Mouse (Mus musculus) thymus, postnatal 25 days (tissue): ENCODE results near the gene Kat2b.
A peak's percentile ranks its signal among the peaks of the same experiment; 100 is the strongest.
"Not testable (repeated sequence)": the region's sequence is repeated elsewhere in the genome, so short reads cannot be mapped to it uniquely, and the experiment has no call there.

Experiments
- DNase-seq: peaks from one replicate; pipeline ENCODE4 v3.0.0; 2022

The Kat2b gene

DNA sequence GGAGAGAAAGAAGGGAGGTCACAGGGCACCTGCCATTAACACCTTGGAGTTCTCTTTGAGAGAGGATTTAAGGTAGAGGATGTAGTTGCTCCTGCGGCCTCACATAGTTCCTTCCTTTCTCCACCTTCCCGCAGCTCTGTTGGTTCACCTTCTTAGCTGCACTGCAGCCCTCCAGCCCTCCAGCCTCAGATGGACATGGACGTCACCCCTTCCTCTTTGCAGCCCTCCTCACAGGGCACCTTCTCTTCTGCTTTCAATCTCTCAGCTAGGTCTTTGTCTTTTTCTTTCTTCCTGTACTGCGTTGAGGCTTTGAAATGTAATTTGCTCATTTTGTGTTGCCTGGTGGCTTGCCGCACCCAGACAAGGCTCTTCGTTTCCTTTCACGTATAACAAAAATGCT lies 36.6 kb downstream of the Kat2b start:
- not testable (repeated sequence) for DNase-seq

GRCm38 (mm10) chr17:53606082-53606481 lies 39.4 kb downstream of the Kat2b start:
- not testable (repeated sequence) for DNase-seq

DNA sequence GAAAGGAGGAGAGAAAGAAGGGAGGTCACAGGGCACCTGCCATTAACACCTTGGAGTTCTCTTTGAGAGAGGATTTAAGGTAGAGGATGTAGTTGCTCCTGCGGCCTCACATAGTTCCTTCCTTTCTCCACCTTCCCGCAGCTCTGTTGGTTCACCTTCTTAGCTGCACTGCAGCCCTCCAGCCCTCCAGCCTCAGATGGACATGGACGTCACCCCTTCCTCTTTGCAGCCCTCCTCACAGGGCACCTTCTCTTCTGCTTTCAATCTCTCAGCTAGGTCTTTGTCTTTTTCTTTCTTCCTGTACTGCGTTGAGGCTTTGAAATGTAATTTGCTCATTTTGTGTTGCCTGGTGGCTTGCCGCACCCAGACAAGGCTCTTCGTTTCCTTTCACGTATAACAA lies 42.3 kb downstream of the Kat2b start:
- not testable (repeated sequence) for DNase-seq

DNA sequence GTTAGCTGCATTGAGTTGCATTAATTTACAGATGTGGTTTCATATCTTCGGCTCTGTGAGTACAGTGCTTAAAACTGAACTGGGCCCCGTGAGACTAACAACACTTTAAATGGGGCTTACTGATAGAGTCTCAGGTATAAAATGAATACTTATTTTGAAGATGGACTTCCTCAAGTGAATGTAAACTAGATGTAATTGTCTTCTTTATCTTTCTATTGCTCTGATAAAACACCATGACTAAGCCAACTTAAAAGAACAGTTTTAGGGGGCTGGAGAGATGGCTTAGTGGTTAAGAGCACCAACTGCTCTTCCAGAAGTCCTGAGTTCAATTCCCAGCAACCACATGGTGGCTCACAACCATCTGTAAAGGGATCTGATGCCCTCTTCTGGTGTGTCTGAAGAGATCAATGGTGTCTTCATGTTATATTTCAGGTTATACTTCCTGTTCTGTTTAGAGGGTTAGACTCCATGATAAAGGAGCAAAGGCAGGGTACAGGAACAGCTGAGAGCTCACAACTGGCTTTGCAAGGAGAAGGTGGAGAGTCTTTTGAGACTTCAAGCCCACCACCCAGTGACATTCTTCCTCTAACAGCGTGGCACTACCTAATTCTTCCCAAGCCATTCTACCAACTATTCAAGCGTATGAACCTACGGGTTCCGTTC lies 50.8 kb downstream of the Kat2b start:
- no peak for DNase-seq

DNA sequence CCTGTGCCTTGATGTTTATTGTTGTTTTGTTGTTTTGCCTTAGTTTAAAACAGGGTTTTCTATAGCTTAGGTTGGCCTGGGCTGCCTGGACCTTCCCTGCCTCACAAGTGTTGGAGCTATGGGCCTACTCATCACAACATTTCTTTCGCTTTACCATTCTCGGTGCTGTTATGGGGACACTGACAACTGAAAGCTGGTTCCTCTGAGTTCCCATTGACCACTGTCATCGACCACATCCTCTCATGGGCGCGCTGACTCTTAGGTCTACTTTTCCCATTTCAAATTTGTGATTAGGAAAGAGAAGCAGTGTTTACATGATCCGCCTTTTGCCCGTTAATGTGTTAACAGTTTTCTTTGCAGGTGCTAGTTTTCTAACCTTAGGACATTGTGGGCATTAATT lies 51.7 kb downstream of the Kat2b start:
- no peak for DNase-seq

DNA sequence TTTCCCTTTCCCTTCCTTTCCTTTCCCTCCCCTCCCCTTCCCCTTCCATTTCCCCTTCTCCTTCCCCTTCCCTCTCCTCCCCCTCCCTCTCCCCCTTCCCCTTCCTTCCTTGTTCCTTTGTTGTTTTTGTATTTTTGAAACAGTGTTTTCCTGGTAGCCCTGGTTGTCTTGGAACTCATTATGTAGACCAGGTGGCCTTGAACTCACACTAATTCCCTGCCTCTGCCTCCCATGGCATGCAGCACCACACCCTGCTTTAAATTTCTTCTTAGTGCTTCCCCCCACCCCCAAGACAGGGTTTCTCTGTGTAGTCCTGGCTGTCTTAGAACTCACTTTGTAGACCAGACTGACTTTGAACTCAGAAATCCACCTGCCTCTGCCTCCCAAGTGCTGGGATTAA lies 52.7 kb downstream of the Kat2b start:
- no peak for DNase-seq

DNA sequence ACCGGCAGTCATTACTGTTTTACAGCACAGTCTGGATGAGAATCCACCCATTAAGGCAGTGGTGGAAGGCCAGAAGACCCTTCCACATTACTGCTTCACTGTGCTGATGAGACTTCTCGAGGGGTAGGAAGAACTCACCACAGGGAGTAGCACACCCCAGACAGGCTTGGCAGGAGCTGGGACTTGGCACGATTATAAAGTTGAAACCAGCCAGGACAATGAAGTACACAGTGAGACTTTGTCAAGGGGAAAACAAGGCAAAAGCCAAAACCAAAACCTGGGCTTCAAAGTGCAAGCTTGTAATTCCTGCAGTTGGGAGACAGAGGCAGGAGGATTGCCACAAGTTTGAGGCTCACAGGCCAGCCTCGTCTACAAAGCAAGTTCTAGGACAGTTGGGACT lies 54.0 kb downstream of the Kat2b start:
- DNase-seq: no peak

DNA sequence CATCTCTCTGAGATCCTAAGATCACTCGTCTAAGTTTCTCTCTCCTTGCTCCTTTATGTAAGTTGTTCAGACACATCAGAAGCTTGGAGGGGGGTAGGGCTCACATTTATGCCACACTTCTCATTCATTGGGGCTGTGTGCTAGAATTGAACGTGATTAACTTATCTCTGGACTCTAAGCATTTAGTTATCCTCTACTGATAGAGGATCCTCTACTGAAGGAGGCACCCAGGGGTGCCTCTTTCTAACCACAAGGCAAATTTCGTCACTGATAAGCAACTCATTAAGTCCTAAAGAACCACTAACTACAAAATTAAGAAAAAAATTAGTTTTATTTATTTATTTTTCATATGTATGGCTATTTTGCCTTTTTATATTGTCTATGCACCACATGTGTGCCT lies 55.5 kb downstream of the Kat2b start:
- no peak for DNase-seq

- DNase-seq: no peak
Observed at GRCm38 (mm10) chr17:53623762-53624161, 57.1 kb downstream of the Kat2b start.

- no peak for DNase-seq
Observed at GRCm38 (mm10) chr17:53626160-53626559, 59.5 kb downstream of the Kat2b start.

DNA sequence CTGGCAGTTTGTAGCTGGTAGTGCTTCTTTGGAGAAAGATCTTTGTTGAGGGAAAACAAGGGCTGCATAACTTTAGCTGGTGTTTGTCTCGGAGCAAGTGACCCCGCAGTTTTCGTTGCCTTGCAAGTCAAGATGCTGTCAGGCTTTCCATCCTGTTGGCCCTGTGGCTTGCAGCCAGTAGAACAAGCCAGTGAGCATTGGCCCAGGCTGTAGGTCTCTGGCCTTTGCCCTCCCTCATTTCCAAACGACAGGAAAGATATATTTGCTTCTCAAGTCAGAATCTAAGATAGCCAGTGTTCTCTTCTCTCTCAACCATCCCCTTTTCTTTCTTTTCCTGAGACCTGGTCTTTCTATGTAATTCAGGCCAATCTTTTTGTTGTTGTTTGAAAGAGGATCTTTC lies 60.8 kb downstream of the Kat2b start:
- DNase-seq: no peak

GRCm38 (mm10) chr17:53628131-53628530 lies 61.5 kb downstream of the Kat2b start:
- no peak for DNase-seq

GRCm38 (mm10) chr17:53631344-53631743 lies 64.7 kb downstream of the Kat2b start:
- DNase-seq: no peak

DNA sequence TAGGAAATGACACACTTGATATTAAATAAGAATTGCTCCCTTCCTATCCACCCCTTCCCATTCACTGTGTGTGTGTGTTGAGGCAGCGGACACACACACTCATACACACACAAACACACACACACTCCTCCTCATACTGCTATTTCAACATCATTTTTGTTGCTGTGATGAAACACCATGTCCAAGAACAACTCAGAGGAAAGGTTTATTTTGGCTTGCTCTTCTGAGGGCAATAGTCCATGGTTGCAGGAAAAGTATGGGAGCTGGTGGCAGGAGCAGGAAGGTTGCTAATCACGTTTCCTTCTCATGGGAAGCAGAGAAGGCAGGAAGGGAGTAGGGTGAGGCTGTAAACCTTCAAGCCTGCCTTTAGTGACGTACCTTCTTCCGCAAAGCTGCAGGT lies 76.7 kb downstream of the Kat2b start:
- no peak for DNase-seq

- DNase-seq: no peak
Observed at GRCm38 (mm10) chr17:53650251-53650661, 83.6 kb downstream of the Kat2b start.

DNA sequence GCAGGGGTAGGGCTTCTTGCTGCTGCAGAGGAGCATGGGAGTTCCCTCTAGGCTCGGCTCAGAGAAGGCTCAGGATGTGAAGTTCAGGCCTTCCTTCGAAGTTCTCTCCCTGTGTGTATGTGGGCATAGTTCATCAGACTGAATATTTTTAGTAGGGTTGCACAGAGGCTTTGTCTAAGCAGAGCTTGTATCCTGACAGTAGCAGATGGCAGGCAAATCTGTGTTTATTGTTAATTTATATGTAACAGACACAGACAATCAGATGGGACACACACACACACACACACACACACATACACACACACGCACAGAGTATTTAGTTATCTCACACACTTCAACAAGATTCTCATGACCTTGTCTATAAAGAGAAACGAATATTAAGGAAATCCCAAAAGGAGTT lies 87.9 kb downstream of the Kat2b start:
- DNase-seq: no peak

- DNase-seq: no peak
Observed at GRCm38 (mm10) chr17:53655081-53655480, 88.4 kb downstream of the Kat2b start.

GRCm38 (mm10) chr17:53655959-53656358 lies 89.3 kb downstream of the Kat2b start:
- DNase-seq: no peak

- no peak for DNase-seq
Observed at GRCm38 (mm10) chr17:53656369-53656860, 89.8 kb downstream of the Kat2b start.

DNA sequence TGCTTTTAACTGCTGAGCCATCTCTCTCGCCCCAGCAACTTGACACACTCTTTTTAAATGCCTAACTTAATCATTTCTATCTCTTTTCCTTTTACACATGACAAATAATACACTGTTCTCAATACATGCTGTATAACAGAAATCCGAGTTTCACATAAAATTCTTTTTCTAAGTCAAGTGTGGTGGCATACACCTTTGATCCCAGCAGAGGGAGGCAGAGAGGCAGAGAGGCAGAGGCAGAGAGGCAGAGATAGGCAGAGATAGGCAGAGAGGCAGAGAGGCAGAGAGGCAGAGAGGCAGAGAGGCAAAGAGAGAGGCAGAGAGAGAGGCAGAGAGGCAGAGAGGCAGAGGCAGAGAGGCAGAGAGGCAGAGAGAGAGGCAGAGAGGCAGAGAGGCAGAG lies 90.7 kb downstream of the Kat2b start:
- peak; percentile 12 for DNase-seq

DNA sequence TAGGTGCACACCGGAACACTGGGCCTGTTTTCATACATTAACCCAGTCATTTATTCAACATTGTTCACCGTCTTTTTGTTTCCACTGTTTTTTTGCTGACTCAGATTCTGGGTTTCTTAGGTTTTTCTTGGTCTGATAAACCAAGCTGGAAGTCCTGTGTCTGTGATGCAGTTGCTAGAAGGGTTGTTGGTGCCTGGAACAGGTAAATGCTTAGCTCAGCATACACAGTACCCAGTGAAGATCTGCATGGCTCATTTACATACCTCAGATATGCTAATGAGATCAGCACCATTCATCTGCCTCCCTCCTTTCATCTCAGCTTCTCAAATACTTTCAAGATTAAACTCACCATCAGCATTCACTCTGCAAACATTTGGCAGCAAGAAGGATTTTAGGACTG lies 92.0 kb downstream of the Kat2b start:
- DNase-seq: no peak

- no peak for DNase-seq
Observed at GRCm38 (mm10) chr17:53659230-53659629, 92.6 kb downstream of the Kat2b start.

GRCm38 (mm10) chr17:53659738-53660137 lies 93.1 kb downstream of the Kat2b start:
- DNase-seq: no peak

DNA sequence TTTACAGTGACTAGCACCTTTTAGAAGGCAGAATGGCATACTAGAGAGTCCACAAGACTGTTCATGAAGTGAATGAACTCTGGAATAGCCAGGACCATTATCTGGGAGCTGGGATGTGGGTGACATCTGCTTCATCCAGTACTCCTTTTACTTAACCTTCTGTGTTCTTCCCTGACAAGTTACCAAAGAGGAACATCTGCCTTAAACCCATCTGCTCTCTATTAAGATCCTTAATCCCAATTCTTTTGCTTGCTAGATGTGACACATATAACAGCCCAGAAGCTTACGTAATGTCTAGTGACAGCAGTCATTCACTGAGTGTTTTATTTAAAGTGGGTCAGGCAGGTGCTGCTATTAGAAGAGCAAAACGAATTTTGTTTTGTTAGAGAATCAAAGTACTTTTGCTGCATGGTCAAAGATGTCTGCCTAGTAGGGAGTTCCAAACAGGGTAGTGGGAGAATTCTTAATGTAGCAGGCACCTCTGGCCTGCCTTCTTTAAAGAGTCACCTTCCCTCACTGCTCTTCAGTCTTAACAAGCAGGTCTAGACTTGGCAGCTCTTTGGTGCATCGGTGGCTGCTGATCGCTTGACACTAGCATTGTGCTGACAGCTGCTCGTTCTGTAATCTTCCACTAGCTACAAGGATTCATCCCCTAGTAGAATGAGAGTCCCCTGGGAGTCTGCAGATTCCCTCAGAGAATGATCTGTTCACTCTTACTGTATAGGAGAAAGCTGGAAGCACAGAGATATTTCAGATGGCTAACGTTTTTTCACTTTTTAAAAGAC lies 94.6 kb downstream of the Kat2b start:
- no peak for DNase-seq

- DNase-seq: no peak
Observed at GRCm38 (mm10) chr17:53664267-53664666, 97.6 kb downstream of the Kat2b start.
